Mouse (Mus musculus): Measurements from ENCODE around the gene Vmn1r100. TPM values are rescaled to one million over a fixed set of nuclear protein-coding genes. Genes with fewer than 3 reads are reported as not detected.
"Not testable (repeated sequence)": the region's sequence is repeated elsewhere in the genome, so short reads cannot be mapped to it uniquely, and the experiment has no call there.

Gene Vmn1r100
- not detected in 2 replicates for polyA plus RNA-seq (2012; ENCODE audit: insufficient read depth, insufficient read length, low replicate concordance, missing spikeins)

- not testable (repeated sequence) for H3K27ac ChIP-seq (ENCODE audit: insufficient read depth, low read depth, low read length); H3K4me3 ChIP-seq (ENCODE audit: insufficient read depth, low read depth, low read length); H3K4me1 ChIP-seq (ENCODE audit: control insufficient read depth, insufficient read depth, low read length)
- WGBS, result no CpG with 5 or more reads among the region's 3 CpGs
Observed at GRCm38 (mm10) chr7:20417642-20418041, at the start of gene Vmn1r100. Vmn1r100 (plus strand) TSS chr7:20417942.

DNA sequence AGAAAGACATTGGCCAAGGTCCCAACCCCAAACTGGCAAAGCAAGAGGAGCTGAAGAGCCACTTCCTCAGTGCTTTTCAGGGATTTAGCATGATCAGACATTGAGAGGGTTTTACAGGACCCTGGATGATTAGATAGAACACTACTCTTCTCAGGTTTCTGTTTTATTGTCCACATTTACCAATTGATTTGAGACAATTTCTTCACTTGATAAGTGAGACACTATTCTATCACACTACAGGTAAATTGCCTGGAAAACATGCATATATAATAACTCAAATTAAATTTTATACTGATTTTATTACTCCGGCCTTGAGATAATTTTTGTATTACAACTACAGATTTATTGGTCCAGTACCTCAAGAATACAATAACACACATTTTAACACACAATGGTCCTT is 42.4 kb upstream of the Vmn1r100 start, which contains the start of gene Gm5728:
TSS of gene Gm5728 (minus strand) at position 101 of the 400 bp plus-strand sequence.
- not testable (repeated sequence) for H3K4me1 ChIP-seq (ENCODE audit: control insufficient read depth, insufficient read depth, low read length)
- no CpG with 5 or more reads among the region's 1 CpGs for WGBS

DNA sequence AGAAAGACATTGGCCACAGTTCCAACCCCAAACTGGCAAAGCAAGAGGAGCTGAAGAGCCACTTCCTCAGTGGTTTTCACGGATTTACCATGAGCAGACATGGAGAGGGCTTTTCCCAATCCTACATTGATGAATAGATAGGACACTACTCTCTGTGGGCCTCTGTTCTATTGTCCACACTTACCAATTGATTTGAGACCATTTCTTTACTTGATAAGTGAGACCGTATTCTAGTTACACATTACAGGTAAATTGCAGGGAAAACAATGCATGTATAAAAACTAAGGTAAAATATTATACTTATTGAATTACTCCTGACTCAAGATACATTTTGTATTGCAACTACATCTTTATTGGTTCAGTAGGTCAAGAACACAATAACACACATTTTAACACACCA is 24.8 kb downstream of the Vmn1r100 start, which contains the start of gene Vmn1r101:
TSS of gene Vmn1r101 (minus strand) at position 101 of the 400 bp plus-strand sequence.
- no CpG with 5 or more reads among the region's 2 CpGs for WGBS
- not testable (repeated sequence) for H3K4me1 ChIP-seq (ENCODE audit: control insufficient read depth, insufficient read depth, low read length); H3K4me3 ChIP-seq (ENCODE audit: insufficient read depth, low read depth, low read length); H3K27ac ChIP-seq (ENCODE audit: insufficient read depth, low read depth, low read length)

More for the DNA sequence above, 42.4 kb upstream of the Vmn1r100 start, which contains the start of gene Gm5728:
- H3K4me3 ChIP-seq (ENCODE audit: insufficient read depth, low read depth, low read length); H3K27ac ChIP-seq (ENCODE audit: insufficient read depth, low read depth, low read length): not testable (repeated sequence)

Other genes starting within 250 kb of the Vmn1r100 start
- not detected in 2 replicates for gene Vmn1r94, start 249.6 kb upstream of the Vmn1r100 start, polyA plus RNA-seq (2012; ENCODE audit: insufficient read depth, insufficient read length, low replicate concordance, missing spikeins)
- gene Vmn1r95, start 224.2 kb upstream of the Vmn1r100 start, polyA plus RNA-seq (2012; ENCODE audit: insufficient read depth, insufficient read length, low replicate concordance, missing spikeins), result not detected in 2 replicates
- not detected in 2 replicates for gene Gm6164, start 212.3 kb upstream of the Vmn1r100 start, polyA plus RNA-seq (2012; ENCODE audit: insufficient read depth, insufficient read length, low replicate concordance, missing spikeins)
- not detected in 2 replicates for gene Gm4498, start 184.1 kb upstream of the Vmn1r100 start, polyA plus RNA-seq (2012; ENCODE audit: insufficient read depth, insufficient read length, low replicate concordance, missing spikeins)
- not detected in 2 replicates for gene Gm5890, start 155.1 kb upstream of the Vmn1r100 start, polyA plus RNA-seq (2012; ENCODE audit: insufficient read depth, insufficient read length, low replicate concordance, missing spikeins)
- gene Gm4133, start 83.9 kb upstream of the Vmn1r100 start, polyA plus RNA-seq (2012; ENCODE audit: insufficient read depth, insufficient read length, low replicate concordance, missing spikeins), result not detected in 2 replicates
- not detected in 2 replicates for gene Gm5728, start 42.5 kb upstream of the Vmn1r100 start, polyA plus RNA-seq (2012; ENCODE audit: insufficient read depth, insufficient read length, low replicate concordance, missing spikeins)
- not detected in 2 replicates for gene Vmn1r101, start 24.7 kb downstream of the Vmn1r100 start, polyA plus RNA-seq (2012; ENCODE audit: insufficient read depth, insufficient read length, low replicate concordance, missing spikeins)
- not detected in 2 replicates for gene Gm10670, start 57.0 kb downstream of the Vmn1r100 start, polyA plus RNA-seq (2012; ENCODE audit: insufficient read depth, insufficient read length, low replicate concordance, missing spikeins)
- gene Vmn1r103, start 92.6 kb downstream of the Vmn1r100 start, polyA plus RNA-seq (2012; ENCODE audit: insufficient read depth, insufficient read length, low replicate concordance, missing spikeins), result not detected in 2 replicates
- gene Vmn1r104, start 115.9 kb downstream of the Vmn1r100 start, polyA plus RNA-seq (2012; ENCODE audit: insufficient read depth, insufficient read length, low replicate concordance, missing spikeins), result not detected in 2 replicates
- gene Gm5726, start 127.8 kb downstream of the Vmn1r100 start, polyA plus RNA-seq (2012; ENCODE audit: insufficient read depth, insufficient read length, low replicate concordance, missing spikeins), result not detected in 2 replicates
- gene Gm4141, start 158.3 kb downstream of the Vmn1r100 start, polyA plus RNA-seq (2012; ENCODE audit: insufficient read depth, insufficient read length, low replicate concordance, missing spikeins), result not detected in 2 replicates
- not detected in 2 replicates for gene Gm4513, start 181.1 kb downstream of the Vmn1r100 start, polyA plus RNA-seq (2012; ENCODE audit: insufficient read depth, insufficient read length, low replicate concordance, missing spikeins)